Mouse (Mus musculus) myocyte (in vitro differentiated cells): Measurements from ENCODE around the gene Gramd1a.

Experiments
- E2F4 ChIP-seq: IDR thresholded peaks from one replicate; pipeline ENCODE4 v1.6.1; 2011; ENCODE audit warnings: mild to moderate bottlenecking, control low read depth, moderate library complexity; ENCODE audit not compliant: insufficient read depth
- MAX ChIP-seq: IDR thresholded peaks from one replicate; pipeline ENCODE4 v1.6.1; 2011; ENCODE audit warnings: low read depth, mild to moderate bottlenecking, control low read depth
- MYOG ChIP-seq, 3 experiments: IDR thresholded peaks; one replicate each; pipeline ENCODE4 v1.6.1; 2011; ENCODE audit warnings: control low read depth in 2 of 3, low read depth in 2 of 3, mild to moderate bottlenecking in 2 of 3; ENCODE audit not compliant: insufficient read length in 2 of 3, control insufficient read depth in 1 of 3, insufficient read depth in 1 of 3
- POLR2A ChIP-seq: IDR thresholded peaks from one replicate; pipeline ENCODE4 v1.6.1; 2011; ENCODE audit warnings: low read depth, mild to moderate bottlenecking, control low read depth, moderate library complexity; ENCODE audit not compliant: insufficient read length
- POLR2AphosphoS2 ChIP-seq: IDR thresholded peaks from one replicate; pipeline ENCODE4 v1.6.1; 2011; ENCODE audit warnings: low read depth, control low read depth; ENCODE audit not compliant: insufficient read length
- REST ChIP-seq: IDR thresholded peaks from one replicate; pipeline ENCODE4 v1.6.1; 2011; ENCODE audit warnings: mild to moderate bottlenecking, control low read depth, moderate library complexity; ENCODE audit not compliant: insufficient read depth, insufficient read length

- TF ChIP-seq POLR2A = no peak
- no peak for TF ChIP-seq MYOG (IDR thresholded peaks at IDR 0.05; ENCODE audit: control insufficient read depth in 1 of 3, insufficient read depth in 1 of 3, insufficient read length in 2 of 3, low read depth in 2 of 3)
- TF ChIP-seq REST = no peak
- TF ChIP-seq MAX = no peak
- no peak for TF ChIP-seq POLR2AphosphoS2
- TF ChIP-seq E2F4 = no peak
Measured at GRCm38 (mm10) chr7:31123697-31124096, 32.0 kb downstream of the Gramd1a start.
